Mouse (Mus musculus) urinary bladder, postnatal 36 days (tissue): Measurements from ENCODE around the gene Bcl11b.

Source experiments
- DNase-seq, 2 experiments: peaks; one replicate each; pipeline ENCODE4 v3.0.0; 2022; ENCODE audit warnings: low spot score in 2 of 2, mixed read lengths in 1 of 2

Gene Bcl11b

DNA sequence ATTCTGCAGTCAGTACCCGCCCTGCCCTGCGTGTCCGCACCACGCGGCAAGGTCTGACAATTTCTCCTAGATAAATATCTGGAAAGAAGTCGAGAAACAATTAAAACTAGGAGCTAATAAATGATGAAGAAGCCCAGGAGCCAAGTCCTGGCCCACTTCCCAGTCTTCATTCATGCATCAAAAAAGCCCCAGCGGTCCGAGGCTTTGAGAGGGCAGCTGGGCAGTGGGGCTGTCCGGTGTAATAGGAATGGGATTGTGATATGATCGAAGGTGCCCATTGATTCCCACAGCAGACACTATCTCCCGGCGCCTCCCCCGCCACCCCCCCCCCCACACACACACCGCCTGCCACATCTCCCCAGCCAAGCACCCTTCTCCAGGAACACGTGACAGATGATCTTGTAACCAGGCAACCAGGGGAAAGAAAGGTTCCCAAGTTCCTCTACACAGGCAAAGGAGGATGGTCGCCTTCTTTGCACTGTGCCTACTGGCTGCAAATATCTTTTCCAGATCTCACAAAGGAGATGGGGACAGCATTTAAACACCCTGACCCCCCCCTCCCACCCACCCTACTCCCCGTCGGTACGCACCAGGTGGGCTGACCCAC, 68.5 kb downstream of the Bcl11b start:
- no peak for DNase-seq

DNA sequence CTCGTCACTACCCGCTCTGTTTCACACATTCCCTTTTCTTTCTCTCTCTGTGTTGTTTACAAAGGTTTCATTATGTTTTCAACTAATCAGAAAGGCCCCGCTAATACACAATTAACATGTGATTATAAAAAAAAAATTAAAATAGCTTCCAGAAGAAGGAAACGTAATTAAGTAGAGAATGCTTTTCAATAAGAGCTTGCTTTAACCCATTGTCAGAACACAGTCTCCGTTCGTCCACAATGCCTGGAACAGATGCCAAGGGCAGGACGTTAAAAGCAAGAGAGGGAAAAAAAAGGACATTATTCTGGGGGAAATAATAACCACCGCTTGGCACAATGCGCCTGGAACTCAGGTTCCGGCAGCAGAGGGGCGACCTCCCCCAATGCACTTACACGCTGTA, 71.3 kb downstream of the Bcl11b start:
- no peak for DNase-seq

DNA sequence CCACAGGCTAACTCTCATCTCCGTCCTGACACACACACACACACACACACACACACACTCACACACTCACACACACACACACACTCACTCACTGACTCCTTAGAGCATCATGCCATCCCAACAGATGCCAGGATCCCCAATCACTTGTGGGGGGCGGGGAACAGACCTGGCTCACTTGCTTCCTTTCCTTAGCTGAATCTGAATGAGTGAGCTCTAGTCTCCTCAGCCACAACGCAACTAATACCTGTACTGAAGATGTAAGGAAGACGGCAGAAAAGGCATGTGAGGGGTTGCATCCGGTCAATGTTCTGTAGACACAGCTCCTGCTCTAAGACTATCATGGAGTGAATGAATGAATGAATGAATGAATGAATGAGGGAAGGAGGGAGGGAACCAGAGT, 71.9 kb downstream of the Bcl11b start:
- DNase-seq, result no peak

GRCm38 (mm10) chr12:107930611-107931350, 72.6 kb downstream of the Bcl11b start:
- DNase-seq, result peak; percentile 51 to 61

GRCm38 (mm10) chr12:107928905-107929304, 74.5 kb downstream of the Bcl11b start:
- DNase-seq, result no peak

DNA sequence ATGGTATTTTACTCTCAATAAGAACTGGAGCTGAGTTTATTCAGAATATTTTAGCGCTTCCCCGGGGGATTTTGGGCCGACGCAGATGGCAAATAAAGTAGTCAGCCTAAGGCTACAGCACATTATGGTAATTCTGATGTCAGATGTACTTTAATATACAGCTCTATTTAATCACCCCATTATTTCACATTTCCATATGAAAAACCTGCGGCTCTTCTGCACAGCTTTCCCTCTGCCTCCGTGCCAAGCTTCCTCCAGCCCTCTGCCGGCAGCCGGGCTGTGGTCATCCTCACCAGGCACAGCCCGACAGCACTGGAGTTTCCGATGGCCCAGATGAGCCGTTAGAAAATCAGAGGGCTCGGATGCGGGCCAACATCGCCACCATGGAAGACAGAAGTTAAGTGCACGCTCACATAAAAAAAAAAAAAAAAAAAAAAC, 74.9 kb downstream of the Bcl11b start:
- no peak for DNase-seq

DNA sequence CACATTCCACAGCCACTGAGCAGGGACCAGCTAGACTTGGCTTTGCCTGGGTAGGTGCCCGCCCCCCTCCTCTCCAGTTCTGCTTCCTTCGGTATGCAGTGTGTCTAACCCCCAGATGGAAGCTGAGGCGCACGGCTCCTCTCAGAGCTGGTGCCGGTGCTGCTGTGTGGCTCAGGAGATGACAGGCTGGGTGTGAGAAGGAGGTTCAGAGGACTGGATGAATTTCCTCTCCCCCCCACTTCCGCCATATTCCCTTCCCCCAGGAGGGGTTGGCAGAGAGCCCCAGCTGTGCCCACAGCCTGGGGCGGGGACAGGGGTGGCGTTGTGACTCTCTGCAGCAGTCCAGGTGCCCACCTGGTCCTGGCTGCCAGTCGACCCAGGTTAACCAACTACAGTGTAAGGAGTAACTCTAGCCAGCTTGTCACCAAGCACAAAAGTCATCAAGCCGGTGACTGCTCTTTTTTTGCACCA, 75.4 kb downstream of the Bcl11b start:
- no peak for DNase-seq

- no peak for DNase-seq
Measured at GRCm38 (mm10) chr12:107926074-107926855, 77.1 kb downstream of the Bcl11b start.

- DNase-seq, result no peak
Measured at GRCm38 (mm10) chr12:107924696-107925095, 78.7 kb downstream of the Bcl11b start.

DNA sequence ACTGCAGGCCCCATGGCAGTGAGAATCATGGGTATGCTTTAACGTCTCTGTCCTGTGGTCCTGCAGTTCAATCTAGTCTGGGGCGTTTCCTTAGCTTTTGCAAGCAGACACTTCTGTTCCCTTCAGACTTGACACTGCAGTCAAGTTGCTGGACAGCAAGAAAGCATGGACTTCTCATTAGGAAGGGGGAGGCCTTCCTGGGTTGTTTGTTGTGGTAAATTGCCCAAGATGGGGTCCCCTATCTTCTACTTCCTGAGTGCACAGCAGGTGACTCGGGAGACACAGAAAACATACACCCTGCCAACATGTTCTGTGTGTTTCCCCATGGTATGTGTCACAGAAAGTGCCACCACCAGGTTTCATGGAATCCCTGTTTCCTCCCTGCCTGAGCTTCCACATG, 79.4 kb downstream of the Bcl11b start:
- DNase-seq, result no peak

- no peak for DNase-seq
Measured at GRCm38 (mm10) chr12:107922180-107922579, 81.2 kb downstream of the Bcl11b start.

GRCm38 (mm10) chr12:107921566-107921965, 81.8 kb downstream of the Bcl11b start:
- DNase-seq, result no peak

DNA sequence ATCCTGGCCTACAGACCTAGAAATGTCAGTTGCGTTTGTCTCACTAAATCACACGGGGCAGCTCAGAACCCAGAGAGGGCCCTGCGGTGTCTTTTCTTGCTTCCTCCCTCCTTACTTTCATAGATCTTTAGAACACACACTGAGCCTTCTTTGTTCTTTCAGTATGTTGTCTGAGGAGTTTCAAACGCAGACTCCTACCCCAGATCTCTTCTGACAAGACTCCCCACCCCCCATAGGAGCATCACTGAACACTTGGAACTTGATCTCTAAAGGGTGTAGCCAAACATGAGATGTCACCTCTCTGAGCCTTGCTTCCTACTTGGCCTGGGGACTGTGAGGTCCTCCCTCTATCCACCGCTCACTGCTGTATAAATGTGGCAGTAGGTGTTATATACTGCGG, 82.2 kb downstream of the Bcl11b start:
- no peak for DNase-seq

DNA sequence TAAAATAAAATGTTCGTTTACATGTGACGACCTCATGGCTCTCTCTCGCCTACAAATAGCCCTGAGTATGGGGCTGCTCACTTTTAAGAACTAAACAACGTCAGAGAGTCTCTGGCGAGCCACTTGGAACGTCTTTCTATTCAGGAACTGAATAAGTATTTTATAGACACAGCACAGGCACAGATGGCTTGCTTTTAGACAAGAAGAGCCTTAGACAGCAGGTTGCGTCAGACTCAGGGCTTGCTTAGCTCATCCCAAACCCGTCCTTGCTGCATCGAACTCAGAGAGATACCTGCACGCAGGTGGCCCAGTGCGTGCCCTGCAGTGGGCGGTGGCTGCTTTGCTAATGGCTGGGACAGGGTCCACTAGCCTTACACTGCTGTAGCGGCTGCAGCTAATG, 82.7 kb downstream of the Bcl11b start:
- DNase-seq, result no peak

DNA sequence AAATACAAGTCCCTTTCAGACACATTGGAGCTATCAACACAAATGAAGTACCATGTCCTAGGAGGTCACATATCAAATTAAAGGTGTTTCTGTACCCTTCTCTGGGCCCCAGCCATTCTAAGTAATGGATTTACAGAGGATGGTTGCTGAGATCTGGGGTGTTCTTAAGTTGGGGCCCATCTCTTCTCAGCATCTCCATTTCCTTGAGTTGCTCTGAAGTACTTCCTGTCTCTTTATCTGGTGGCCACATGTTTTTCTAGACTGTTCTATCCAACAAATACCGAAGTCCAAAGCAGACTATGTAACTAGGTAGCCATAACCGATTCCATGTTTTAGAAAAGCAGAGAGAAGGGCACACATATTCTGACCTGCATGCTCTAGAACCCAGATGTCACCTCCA, 83.3 kb downstream of the Bcl11b start:
- DNase-seq, result no peak

DNA sequence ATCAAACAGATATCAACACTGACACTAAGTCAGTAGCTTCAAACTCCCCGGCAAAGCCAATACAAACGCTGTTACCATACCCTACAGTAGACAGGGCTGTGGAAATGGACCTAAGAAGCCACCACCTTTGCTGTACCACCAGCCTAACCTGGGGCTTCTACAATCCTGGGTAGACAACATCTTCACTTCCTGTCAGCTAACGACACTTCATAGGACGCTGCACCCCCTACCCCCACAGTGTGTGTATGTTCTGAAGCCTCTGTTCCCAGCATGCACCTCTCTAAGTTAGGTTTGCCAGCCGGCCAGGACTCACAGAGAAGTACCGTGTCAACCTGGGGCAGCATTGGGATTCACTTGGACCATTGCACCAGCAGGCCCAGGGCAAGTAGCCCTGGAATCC, 84.6 kb downstream of the Bcl11b start:
- DNase-seq, result no peak

DNA sequence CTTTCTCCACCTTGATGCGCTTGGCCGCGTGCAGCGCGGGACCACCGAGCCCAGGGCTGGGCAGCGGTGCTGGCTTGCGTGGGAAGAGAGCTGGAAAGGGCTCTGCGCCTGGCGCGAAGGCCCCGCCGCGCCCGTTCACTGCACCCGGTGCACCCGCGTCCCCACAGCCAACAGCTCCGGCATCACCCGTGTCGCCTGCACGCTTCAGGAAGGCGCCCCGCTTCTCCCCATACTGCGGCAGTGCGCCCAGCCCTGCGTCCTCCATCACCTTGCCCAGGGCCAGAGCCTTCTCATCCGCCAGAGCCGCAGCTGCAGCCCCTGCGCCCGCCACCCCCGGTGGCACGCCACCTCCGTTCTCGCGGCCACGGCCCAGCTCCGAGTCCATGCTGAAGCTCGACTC, 87.4 kb downstream of the Bcl11b start:
- DNase-seq, result no peak

GRCm38 (mm10) chr12:107915396-107915795, 88.0 kb downstream of the Bcl11b start:
- no peak for DNase-seq

DNA sequence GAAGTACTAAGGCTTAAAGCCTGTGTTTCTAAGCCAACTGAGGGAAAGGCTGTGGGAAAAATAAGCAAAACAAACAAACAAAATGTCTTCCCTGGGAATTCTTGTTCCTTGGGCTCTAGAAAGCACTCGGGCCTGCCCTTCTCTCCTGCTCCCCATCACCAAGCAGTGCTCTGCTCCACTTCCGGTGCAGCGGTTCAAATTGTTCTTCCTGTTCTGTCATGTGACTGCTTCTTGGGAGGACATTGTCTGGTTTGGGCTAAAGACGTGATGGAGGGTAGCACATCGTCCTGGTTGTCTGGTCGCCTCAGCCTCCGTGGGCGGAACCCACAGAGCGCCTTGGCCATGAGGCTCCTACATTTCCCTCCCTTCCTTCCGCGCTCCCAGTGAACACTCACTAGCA, 94.6 kb downstream of the Bcl11b start:
- DNase-seq, result no peak

DNA sequence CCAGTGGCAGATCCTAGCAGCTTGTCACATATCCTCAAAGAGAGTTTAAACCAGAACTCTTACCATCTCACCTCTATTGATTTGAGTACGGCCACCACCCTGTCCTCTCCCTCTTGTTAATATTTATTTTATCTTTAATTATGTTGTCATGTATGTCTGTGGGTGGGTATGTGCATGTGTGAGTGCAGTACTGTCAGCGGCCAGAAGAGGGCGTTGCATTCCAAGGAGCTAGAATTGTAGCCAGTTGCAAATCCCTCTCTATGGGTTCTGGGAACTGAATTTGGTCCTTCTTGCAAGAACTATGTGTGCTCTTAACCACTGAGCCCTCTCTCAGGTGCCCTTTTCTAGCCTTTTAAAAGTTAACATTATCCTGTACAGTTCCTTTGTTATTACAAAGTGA, 98.1 kb downstream of the Bcl11b start:
- DNase-seq, result no peak

DNA sequence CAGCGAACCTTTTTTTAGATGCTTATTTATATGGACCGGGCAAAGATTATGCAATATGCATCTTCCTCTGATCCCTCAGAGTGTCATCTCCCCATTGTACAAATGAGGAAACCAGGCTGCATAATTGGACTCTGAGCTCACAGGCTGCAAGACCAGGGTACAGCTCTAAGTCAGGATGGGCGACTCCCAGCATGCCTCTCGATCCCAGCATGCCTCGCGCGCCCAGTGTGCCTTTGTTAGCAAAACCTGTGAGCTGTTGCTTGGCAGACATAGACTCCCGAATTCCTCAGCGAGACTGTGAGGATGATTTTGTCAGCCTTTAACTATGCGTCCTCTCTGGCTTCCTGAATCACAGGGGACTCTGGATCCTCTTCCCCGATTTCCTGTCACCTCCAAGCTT, 98.9 kb downstream of the Bcl11b start:
- DNase-seq, result no peak

- DNase-seq, result no peak
Measured at GRCm38 (mm10) chr12:107903949-107904348, 99.5 kb downstream of the Bcl11b start.

GRCm38 (mm10) chr12:107891449-107891848, 112.0 kb downstream of the Bcl11b start:
- DNase-seq, result no peak
